Mouse (Mus musculus): Measurements from ENCODE around the gene Dusp14. TPM values are rescaled to one million over a fixed set of nuclear protein-coding genes. Genes with fewer than 3 reads are reported as not detected.

Dusp14 gene
- polyA plus RNA-seq (2012; rRNA removed): 9.1 and 11.7 TPM in 2 replicates

- DNase-seq (ENCODE audit: low spot score): no peak
These were observed at the start of gene Dusp14 for GRCm38 (mm10) chr11:84069034-84069370. TSS of gene Dusp14 (minus strand) at chr11:84069261.

DNA sequence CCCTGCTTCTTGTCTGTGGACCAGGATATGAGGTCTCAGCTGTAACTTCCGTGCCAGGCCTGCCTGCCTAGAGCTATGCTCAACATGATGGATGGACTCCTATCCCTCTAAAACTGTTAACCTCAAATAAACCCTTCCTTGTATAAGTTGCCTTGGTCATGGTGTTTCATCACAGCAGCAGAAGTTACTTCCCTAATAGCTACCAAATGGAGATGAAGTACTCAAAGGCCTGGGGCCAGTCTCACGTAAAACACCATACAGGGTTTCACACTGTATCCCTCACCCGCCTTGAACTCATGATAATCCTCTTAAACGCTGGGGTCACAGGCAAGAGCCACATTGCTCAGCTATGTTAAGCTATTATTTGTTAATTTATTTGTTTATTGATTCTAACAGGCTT lies 48.4 kb upstream of the Dusp14 start:
- no peak for DNase-seq (ENCODE audit: low spot score)

DNA sequence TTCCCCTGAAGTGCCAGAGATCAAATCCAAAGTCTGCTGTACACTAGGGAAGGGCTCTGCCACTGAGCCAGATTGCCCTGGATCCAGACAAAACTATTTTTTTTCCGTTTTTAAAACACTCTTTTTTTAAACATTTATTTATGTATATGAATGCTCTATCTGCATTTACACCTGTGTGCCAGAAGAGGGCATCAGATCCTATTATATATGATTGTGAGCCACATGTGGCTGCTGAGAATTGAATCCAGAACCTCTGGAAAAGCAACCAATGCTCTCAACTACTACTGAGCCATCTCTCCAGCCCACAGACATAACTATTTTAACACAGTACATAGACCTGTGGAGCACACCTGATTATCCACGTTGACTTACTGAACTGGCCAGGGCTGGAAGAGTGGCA lies 47.2 kb upstream of the Dusp14 start:
- no peak for DNase-seq (ENCODE audit: low spot score)

DNA sequence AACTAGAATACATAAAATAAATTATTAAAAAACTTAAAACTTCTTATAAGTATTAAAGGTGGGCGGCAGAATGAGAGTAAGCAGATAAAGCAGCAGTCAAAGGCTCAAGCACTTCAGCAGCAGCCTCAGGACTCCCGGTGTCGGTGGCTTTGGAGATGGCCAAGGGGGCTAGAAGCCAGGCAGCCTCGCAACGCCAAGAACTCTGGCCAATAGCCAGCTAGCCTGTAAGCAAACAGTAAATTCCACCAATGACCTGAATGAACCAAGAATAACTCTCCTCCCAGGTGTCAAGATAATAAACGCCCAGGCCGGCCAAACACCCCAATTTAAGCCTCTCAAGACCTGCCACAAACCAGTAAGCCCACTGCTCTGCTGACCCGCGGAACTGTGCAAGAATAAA lies 46.6 kb upstream of the Dusp14 start:
- no peak for DNase-seq (ENCODE audit: low spot score)

GRCm38 (mm10) chr11:84113623-84114022 lies 44.6 kb upstream of the Dusp14 start:
- DNase-seq (ENCODE audit: low spot score): no peak

GRCm38 (mm10) chr11:84107137-84107536 lies 38.1 kb upstream of the Dusp14 start:
- no peak for DNase-seq (ENCODE audit: low spot score)

GRCm38 (mm10) chr11:84104036-84104435 lies 35.0 kb upstream of the Dusp14 start:
- no peak for DNase-seq (ENCODE audit: low spot score)

DNA sequence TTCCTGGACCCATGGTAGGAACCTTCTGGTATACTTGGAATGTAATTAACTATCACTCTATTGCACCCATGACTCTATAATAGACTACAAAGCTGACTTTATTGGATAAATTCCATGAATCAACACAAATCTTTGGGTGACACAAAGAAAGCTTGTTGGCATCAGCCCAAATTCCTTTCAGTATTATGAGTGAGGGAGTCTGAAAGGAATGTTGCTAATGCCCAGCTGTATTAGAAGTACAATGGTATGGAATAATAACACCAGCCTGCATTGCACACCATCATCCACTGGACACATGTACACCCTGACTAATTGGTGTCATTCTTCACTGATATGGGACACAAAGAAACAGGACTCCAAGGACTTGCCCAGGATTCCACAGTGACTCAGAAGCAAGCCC lies 32.1 kb upstream of the Dusp14 start:
- no peak for DNase-seq (ENCODE audit: low spot score)

GRCm38 (mm10) chr11:84097251-84097998 lies 28.4 kb upstream of the Dusp14 start:
- no peak for DNase-seq (ENCODE audit: low spot score)

- no peak for DNase-seq (ENCODE audit: low spot score)
These were observed 26.0 kb upstream of the Dusp14 start for GRCm38 (mm10) chr11:84095084-84095483.

- DNase-seq (ENCODE audit: low spot score): no peak
These were observed 21.5 kb upstream of the Dusp14 start for GRCm38 (mm10) chr11:84090572-84090971.

DNA sequence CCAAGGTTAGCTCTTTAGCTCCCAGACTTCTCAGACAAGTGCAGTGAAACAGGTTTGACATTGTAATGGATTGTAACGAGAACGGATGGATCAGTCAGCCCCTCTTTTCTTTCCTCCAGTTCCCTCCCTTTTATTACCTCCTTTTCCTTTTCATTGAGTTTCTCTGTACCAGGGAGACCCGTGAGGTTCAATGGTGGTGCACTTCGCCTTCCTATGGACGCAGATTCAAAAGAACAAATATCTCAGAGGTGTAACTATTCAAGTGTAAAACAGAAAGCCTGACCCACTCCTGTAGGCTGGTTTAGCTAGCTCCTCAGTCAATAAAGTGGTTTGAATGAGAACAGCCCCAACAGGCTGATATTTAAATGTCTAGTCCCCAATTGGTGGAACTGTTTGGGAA lies 12.8 kb upstream of the Dusp14 start:
- no peak for DNase-seq (ENCODE audit: low spot score)

GRCm38 (mm10) chr11:84080327-84080726 lies 11.3 kb upstream of the Dusp14 start:
- no peak for DNase-seq (ENCODE audit: low spot score)

- DNase-seq (ENCODE audit: low spot score): no peak
These were observed 10.8 kb upstream of the Dusp14 start for GRCm38 (mm10) chr11:84079887-84080286.

DNA sequence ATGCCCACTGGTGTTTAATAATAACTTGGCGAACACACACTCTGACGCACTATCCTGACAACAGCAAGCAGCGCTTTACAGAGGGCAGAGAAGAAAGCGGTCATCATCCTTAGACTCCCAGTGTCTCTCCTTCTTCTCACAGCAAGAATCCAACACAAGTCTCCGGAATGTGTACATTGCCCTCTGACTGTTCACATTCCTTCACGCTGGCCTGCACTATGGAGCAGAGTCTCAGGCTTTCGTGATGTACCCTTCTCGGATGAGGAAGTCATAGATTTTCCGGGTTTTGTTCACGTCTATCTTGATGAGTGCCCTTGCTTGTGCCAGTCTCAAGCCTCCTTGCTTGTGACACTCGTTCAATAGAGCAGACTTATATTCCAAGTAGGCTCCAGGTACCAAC lies 10.3 kb upstream of the Dusp14 start:
- no peak for DNase-seq (ENCODE audit: low spot score)

DNA sequence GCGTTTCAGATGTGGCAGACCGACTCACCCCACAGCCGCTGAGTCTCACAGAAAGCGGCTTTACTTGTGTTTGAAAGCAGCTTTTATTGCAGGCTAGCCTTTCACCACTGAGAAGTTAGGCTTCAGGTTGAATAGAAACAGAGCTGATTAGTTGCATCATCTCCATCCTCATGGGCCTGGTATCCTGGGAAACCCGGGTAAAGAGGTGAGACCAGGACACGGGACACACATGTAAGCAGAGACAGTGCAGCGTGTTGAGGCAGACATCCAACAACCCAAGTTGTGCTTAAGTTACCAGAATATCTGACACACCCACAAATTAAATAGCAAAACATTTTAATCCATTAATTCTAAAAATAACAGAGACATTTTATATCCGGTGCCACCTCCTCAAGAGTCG lies 9.5 kb upstream of the Dusp14 start:
- DNase-seq (ENCODE audit: low spot score): no peak

- DNase-seq (ENCODE audit: low spot score): no peak
These were observed 7.9 kb upstream of the Dusp14 start for GRCm38 (mm10) chr11:84077008-84077407.

- no peak for DNase-seq (ENCODE audit: low spot score)
These were observed 5.0 kb upstream of the Dusp14 start for GRCm38 (mm10) chr11:84073816-84074764.

DNA sequence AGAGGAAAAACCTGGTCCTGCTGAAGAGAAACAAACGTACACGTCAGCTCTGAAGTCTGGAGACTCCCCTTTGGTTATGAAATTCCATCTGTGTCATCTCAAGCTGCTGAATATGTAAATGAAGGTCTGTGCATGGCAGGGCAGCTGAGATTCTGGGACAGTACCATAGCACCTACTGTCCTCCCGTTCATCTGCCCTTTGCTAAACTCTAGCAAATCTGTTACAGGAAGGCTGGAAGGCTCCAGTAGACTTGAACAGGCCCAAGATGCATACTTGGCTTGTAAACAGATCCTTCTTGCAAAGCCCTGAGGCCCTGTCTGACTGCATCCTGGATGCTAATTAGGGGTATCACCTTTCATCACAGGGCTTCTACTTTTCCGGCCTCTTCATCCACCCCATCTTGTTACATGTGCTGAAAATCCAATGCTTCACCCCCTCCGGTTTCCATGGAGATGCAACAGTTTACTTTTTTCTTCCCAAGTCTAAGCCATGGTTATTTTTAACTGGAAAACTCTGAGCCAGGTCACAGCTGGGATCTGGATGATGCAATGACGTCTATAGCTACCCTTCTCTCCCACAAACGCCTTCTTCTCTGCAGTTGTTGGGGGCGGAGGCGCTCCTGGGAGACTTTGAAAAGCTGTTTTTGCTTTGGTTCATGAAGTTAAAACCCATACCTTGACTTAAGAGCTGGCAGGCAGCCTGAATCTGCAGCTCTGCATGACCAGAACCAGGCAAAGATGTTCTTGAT lies 4.0 kb upstream of the Dusp14 start:
- DNase-seq (ENCODE audit: low spot score): no peak

- DNase-seq (ENCODE audit: low spot score): peak; percentile 59
These were observed 649 bp downstream of the Dusp14 start for GRCm38 (mm10) chr11:84068191-84069033.

DNA sequence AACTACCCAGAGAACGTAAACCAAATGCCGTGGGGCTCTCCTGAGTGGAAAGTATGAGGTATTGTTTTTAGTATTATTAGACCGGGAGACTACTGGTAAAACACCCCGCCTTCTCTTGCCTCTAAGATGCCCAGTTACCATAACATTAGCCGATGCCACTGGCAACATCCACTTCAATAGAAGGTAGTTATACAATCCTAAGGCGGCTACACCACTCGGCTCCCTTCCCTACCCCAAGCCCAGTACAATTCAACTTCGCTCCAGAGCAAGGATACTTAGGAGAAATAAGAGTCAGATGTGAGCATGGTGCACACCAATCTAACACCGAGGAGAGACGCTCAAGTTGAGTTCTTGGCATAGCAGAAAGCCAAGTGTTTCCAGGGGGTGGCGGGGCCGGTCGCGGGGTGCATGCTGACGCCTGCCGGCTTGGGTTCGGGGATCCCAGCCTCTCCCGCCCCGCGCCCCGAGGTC lies 1.3 kb downstream of the Dusp14 start:
- DNase-seq (ENCODE audit: low spot score): no peak
